Mouse (Mus musculus) erythroblast, adult 5-6 weeks (primary cell): ENCODE data around the gene Ntmt1. TPM values are rescaled to one million over a fixed set of nuclear protein-coding genes. Genes with fewer than 3 reads are reported as not detected.

Experiments
- ATAC-seq: replicated peaks from 2 replicates; pipeline ENCODE4 v1.8.0; 2016; ENCODE audit warnings: moderate number of reproducible peaks, mild to moderate bottlenecking, moderate TSS enrichment, inconsistent platforms; ENCODE audit not compliant: poor library complexity, low FRiP score, severe bottlenecking
- total RNA-seq, 2 experiments: library from RNA; stranded (forward) in 1 of 2; stranded (reverse) in 1 of 2; fragments of 150-400 nt in 1 of 2; fragments of 200-764, 138-1000 nt in 1 of 2; gene quantifications; 2 replicates each; pipeline versions ENCODE4 v1.2.3 to v1.2.4; 2015 to 2017; ENCODE audit warnings: low replicate concordance in 2 of 2

The Ntmt1 gene
- total RNA-seq, 2 experiments from 2014 or later, result 2.7 to 3.9 TPM

GRCm38 (mm10) chr2:30852771-30853313 is 45.2 kb downstream of the Ntmt1 start:
- no peak for ATAC-seq

DNA sequence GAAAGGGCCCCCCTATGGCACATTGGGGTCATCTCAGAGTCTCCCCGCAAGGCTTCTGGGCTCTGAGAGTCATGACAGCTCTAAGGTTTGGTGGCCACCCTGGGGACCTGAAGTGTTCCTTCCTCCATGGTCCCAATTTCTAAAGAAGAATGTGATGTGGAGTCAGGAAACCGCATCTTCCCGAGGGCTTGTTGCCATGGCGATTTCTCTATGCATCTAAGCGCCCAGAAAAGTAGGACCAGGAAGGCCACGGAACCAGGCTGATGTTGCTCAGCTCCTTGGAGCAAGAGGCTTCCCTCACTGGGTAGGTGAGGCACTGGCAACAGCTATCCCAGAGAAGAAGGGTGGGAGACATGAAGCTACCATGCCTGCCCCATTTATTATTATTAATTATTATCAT is 49.5 kb downstream of the Ntmt1 start:
- ATAC-seq, result no peak

GRCm38 (mm10) chr2:30859782-30860181 is 52.2 kb downstream of the Ntmt1 start:
- ATAC-seq, result no peak

DNA sequence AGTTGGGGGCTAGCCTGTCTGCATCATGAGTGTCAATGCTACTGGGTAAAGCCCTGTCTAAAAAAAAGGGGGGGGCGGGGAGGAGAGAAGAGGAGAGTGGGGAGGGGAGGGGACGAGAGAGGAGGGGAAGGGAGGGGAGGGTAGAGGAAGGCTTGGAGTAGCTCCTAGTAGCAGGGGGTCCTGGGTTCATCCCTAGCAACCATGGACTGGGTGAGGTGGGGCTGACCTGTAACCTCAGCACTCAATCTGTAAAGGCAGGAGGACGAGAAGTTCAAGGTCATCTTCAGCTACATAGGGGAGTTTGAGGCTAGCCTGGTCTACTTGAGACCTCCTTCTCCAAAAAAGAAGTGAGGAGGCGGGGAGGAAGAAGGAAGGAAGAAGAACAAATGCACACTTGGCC is 54.5 kb downstream of the Ntmt1 start:
- ATAC-seq, result no peak

GRCm38 (mm10) chr2:30863574-30863973 is 55.9 kb downstream of the Ntmt1 start:
- no peak for ATAC-seq

DNA sequence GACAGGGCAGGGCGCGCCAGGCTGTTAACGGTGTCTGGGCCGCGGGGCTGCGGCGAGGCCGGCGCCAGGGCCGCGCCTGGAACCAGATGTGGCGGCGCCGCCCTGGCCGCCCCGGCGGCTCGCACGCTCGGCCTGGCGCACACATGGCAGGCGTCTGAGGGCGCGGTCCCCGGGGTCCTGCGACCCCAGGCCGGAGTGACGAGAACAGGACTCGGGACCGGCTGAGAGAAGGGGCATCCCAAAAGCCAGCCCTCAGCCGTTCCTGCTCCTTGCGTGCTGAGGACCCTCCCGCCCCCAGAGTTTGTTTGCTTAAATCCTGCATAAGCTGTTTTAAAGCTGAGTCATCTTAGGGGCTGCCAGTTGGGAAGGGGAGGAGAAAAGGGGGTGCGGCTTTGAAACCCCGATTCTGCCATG is 57.3 kb downstream of the Ntmt1 start:
- ATAC-seq, result no peak

DNA sequence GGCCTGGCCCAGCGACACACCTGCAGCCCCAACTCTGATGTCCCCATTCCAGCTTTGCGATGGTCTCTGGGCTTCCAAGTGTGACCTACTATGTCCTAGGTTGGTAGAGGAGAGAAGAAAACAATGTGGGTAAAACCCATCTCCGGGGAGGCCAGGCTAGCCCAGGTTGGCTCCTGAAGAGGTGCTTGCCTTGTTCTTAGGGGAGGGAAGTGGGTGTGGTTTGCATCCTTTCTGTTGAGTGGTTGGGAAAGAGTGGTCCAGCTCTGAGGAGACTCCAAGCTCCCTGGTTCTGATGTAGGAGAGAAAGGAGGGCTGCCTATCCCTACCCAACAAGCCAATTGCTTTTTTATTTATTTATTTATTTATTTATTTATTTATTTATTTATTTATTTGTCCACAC is 57.8 kb downstream of the Ntmt1 start:
- ATAC-seq, result no peak

- no peak for ATAC-seq
These were observed 63.2 kb downstream of the Ntmt1 start for GRCm38 (mm10) chr2:30870863-30871262.

Other genes with a start within 250 kb of the Ntmt1 start
- not detected in 2 replicates for gene Cstad, start 212.8 kb upstream of the Ntmt1 start, total RNA-seq (2015; ENCODE audit: low replicate concordance)
- gene Cstad, start 212.8 kb upstream of the Ntmt1 start, total RNA-seq (2017; ENCODE audit: low replicate concordance), result not detected in 2 replicates
- not detected in 2 replicates for gene 1700001O22Rik, start 4.2 kb upstream of the Ntmt1 start, total RNA-seq (2015; ENCODE audit: low replicate concordance)
- not detected in 2 replicates for gene 1700001O22Rik, start 4.2 kb upstream of the Ntmt1 start, total RNA-seq (2017; ENCODE audit: low replicate concordance)
- 13.6 and 19.2 TPM in 2 replicates for gene Asb6, start 22.5 kb downstream of the Ntmt1 start, total RNA-seq (2015; ENCODE audit: low replicate concordance)
- 40.6 and 42.2 TPM in 2 replicates for gene Asb6, start 22.5 kb downstream of the Ntmt1 start, total RNA-seq (2017; ENCODE audit: low replicate concordance)
- gene Prrx2, start 27.1 kb downstream of the Ntmt1 start, total RNA-seq (2015; ENCODE audit: low replicate concordance), result not detected in 2 replicates
- not detected in 2 replicates for gene Prrx2, start 27.1 kb downstream of the Ntmt1 start, total RNA-seq (2017; ENCODE audit: low replicate concordance)
- 0.38 and 2.1 TPM in 2 replicates for gene Ptges, start 122.0 kb downstream of the Ntmt1 start, total RNA-seq (2015; ENCODE audit: low replicate concordance)
- gene Ptges, start 122.0 kb downstream of the Ntmt1 start, total RNA-seq (2017; ENCODE audit: low replicate concordance), result 0.42 and 2.3 TPM in 2 replicates
- 6.5 and 7.1 TPM in 2 replicates for gene Tor1b, start 145.1 kb downstream of the Ntmt1 start, total RNA-seq (2015; ENCODE audit: low replicate concordance)
- gene Tor1b, start 145.1 kb downstream of the Ntmt1 start, total RNA-seq (2017; ENCODE audit: low replicate concordance), result 10.8 and 12.7 TPM in 2 replicates
- 13.6 and 14.4 TPM in 2 replicates for gene Tor1a, start 160.1 kb downstream of the Ntmt1 start, total RNA-seq (2015; ENCODE audit: low replicate concordance)
- 15.8 and 45.9 TPM in 2 replicates for gene Tor1a, start 160.1 kb downstream of the Ntmt1 start, total RNA-seq (2017; ENCODE audit: low replicate concordance)
- 13.6 and 14.2 TPM in 2 replicates for gene BC005624, start 174.4 kb downstream of the Ntmt1 start, total RNA-seq (2015; ENCODE audit: low replicate concordance)
- gene BC005624, start 174.4 kb downstream of the Ntmt1 start, total RNA-seq (2017; ENCODE audit: low replicate concordance), result 14.8 and 30.1 TPM in 2 replicates
- 0.19 and 0.42 TPM in 2 replicates for gene Usp20, start 174.5 kb downstream of the Ntmt1 start, total RNA-seq (2015; ENCODE audit: low replicate concordance)
- 0.60 and 0.84 TPM in 2 replicates for gene Usp20, start 174.5 kb downstream of the Ntmt1 start, total RNA-seq (2017; ENCODE audit: low replicate concordance)